Mouse (Mus musculus): ENCODE results near the gene C130026I21Rik. TPM values are rescaled to one million over a fixed set of nuclear protein-coding genes. Genes with fewer than 3 reads are reported as not detected.
"Not testable (repeated sequence)": the region's sequence is repeated elsewhere in the genome, so short reads cannot be mapped to it uniquely, and the experiment has no call there.

The C130026I21Rik gene
- total RNA-seq (2021) = under 1 TPM in 1 of 2 experiments, not detected in 1; 0.81 TPM
- long read RNA-seq, experiment 1 = 0 reads
- long read RNA-seq, experiment 2 = 0 reads

GRCm38 (mm10) chr1:85270466-85270865 is at the start of gene C130026I21Rik:
Gene C130026I21Rik (minus strand): TSS chr1:85270566.
- DNase-seq (ENCODE audit: low spot score in 2 of 2) = not testable (repeated sequence)

GRCm38 (mm10) chr1:85287063-85287462 is 16.7 kb upstream of the C130026I21Rik start:
- DNase-seq (ENCODE audit: low spot score in 2 of 2) = peak; percentile 30 to 67

GRCm38 (mm10) chr1:85276421-85276820 is 6.1 kb upstream of the C130026I21Rik start:
- DNase-seq (ENCODE audit: low spot score in 2 of 2) = not testable (repeated sequence)

GRCm38 (mm10) chr1:85258634-85259033 is 11.7 kb downstream of the C130026I21Rik start:
- DNase-seq (ENCODE audit: low spot score in 2 of 2) = peak in 1 of 2 experiments; percentile 12

- DNase-seq (ENCODE audit: low spot score in 2 of 2) = not testable (repeated sequence)
Observed at GRCm38 (mm10) chr1:85255217-85255616, 15.1 kb downstream of the C130026I21Rik start.

GRCm38 (mm10) chr1:85251211-85251610 is 19.2 kb downstream of the C130026I21Rik start:
- not testable (repeated sequence) for DNase-seq (ENCODE audit: low spot score in 2 of 2)

GRCm38 (mm10) chr1:85248985-85249384 is 21.4 kb downstream of the C130026I21Rik start:
- not testable (repeated sequence) for DNase-seq (ENCODE audit: low spot score in 2 of 2)

GRCm38 (mm10) chr1:85246776-85247460 is 23.4 kb downstream of the C130026I21Rik start:
- DNase-seq (ENCODE audit: low spot score in 2 of 2) = not testable (repeated sequence)

GRCm38 (mm10) chr1:85246266-85246665 is 24.1 kb downstream of the C130026I21Rik start:
- DNase-seq (ENCODE audit: low spot score in 2 of 2) = not testable (repeated sequence)

GRCm38 (mm10) chr1:85244941-85245340 is 25.4 kb downstream of the C130026I21Rik start:
- not testable (repeated sequence) for DNase-seq (ENCODE audit: low spot score in 2 of 2)

GRCm38 (mm10) chr1:85243023-85243422 is 27.3 kb downstream of the C130026I21Rik start:
- DNase-seq (ENCODE audit: low spot score in 2 of 2) = not testable (repeated sequence)

GRCm38 (mm10) chr1:85239018-85239775 is 31.2 kb downstream of the C130026I21Rik start:
- DNase-seq (ENCODE audit: low spot score in 2 of 2) = not testable (repeated sequence)

GRCm38 (mm10) chr1:85206531-85206930 is 63.8 kb downstream of the C130026I21Rik start:
- not testable (repeated sequence) for DNase-seq (ENCODE audit: low spot score in 2 of 2)

- DNase-seq (ENCODE audit: low spot score in 2 of 2) = not testable (repeated sequence)
Observed at GRCm38 (mm10) chr1:85199523-85199922, 70.8 kb downstream of the C130026I21Rik start.

GRCm38 (mm10) chr1:85198647-85199350 is 71.6 kb downstream of the C130026I21Rik start:
- DNase-seq (ENCODE audit: low spot score in 2 of 2) = not testable (repeated sequence)

- not testable (repeated sequence) for DNase-seq (ENCODE audit: low spot score in 2 of 2)
Observed at GRCm38 (mm10) chr1:85196732-85197131, 73.6 kb downstream of the C130026I21Rik start.

GRCm38 (mm10) chr1:85193761-85194160 is 76.6 kb downstream of the C130026I21Rik start:
- not testable (repeated sequence) for DNase-seq (ENCODE audit: low spot score in 2 of 2)

- not testable (repeated sequence) for DNase-seq (ENCODE audit: low spot score in 2 of 2)
Observed at GRCm38 (mm10) chr1:85181981-85182380, 88.4 kb downstream of the C130026I21Rik start.

GRCm38 (mm10) chr1:85178971-85179370 is 91.4 kb downstream of the C130026I21Rik start:
- DNase-seq (ENCODE audit: low spot score in 2 of 2) = peak in 1 of 2 experiments; percentile 29

GRCm38 (mm10) chr1:85162841-85163240 is 107.5 kb downstream of the C130026I21Rik start:
- DNase-seq (ENCODE audit: low spot score in 2 of 2) = not testable (repeated sequence)

- not testable (repeated sequence) for DNase-seq (ENCODE audit: low spot score in 2 of 2)
Observed at GRCm38 (mm10) chr1:85155151-85155550, 115.2 kb downstream of the C130026I21Rik start.
